Mouse (Mus musculus) E14TG2a.4 (cell line): ENCODE results near the gene Cox6a2.
"Not testable (repeated sequence)": the region's sequence is repeated elsewhere in the genome, so short reads cannot be mapped to it uniquely, and the experiment has no call there.

ENCODE experiments used
- H3K27me3 ChIP-seq: 2 replicates; pipeline ENCODE4 v1.6.1; 2014; ENCODE audit warnings: low read length, control low read depth; ENCODE audit not compliant: insufficient read depth
- H3K36me3 ChIP-seq: 2 replicates; pipeline ENCODE4 v1.6.1; 2014; ENCODE audit warnings: low read length, control low read depth; ENCODE audit not compliant: insufficient read depth
- H3K4me1 ChIP-seq: replicated peaks from 2 replicates; pipeline ENCODE4 v1.6.1; 2014; ENCODE audit warnings: low read depth, low read length, control low read depth
- H3K4me3 ChIP-seq: replicated peaks from 2 replicates; pipeline ENCODE4 v1.5.1; 2014; ENCODE audit warnings: mild to moderate bottlenecking, low read length
- H3K9me3 ChIP-seq: 2 replicates; pipeline ENCODE4 v1.6.1; 2014; ENCODE audit warnings: low read length, control low read depth
- CTCF ChIP-seq: conservative IDR thresholded peaks from 2 replicates; pipeline ENCODE4 v1.5.1; 2014; ENCODE audit warnings: low read length
- NANOG ChIP-seq: IDR thresholded peaks from 2 replicates; pipeline ENCODE4 v1.6.1; 2014; ENCODE audit warnings: borderline replicate concordance, low read length, mixed read lengths
- POU5F1 ChIP-seq: IDR thresholded peaks from 2 replicates; pipeline ENCODE4 v1.6.1; 2014; ENCODE audit warnings: low read length, borderline replicate concordance

Cox6a2 gene

GRCm38 (mm10) chr7:128180126-128180525 lies 26.1 kb downstream of the Cox6a2 start:
- H3K27me3 ChIP-seq: peaks cover 16% of the 10 kb centered on the region
- no peak for TF ChIP-seq CTCF
- no peak for TF ChIP-seq NANOG
- no peak for TF ChIP-seq POU5F1
- H3K36me3 ChIP-seq: no peaks in the 10 kb centered on the region
- no peaks in the 10 kb centered on the region for H3K9me3 ChIP-seq
- H3K4me3 ChIP-seq: no peak overlapping the region
- no peaks in the 10 kb centered on the region for H3K4me1 ChIP-seq

GRCm38 (mm10) chr7:128178385-128178784 lies 27.8 kb downstream of the Cox6a2 start:
- H3K4me1 ChIP-seq: no peaks in the 10 kb centered on the region
- H3K36me3 ChIP-seq: no peaks in the 10 kb centered on the region
- no peak overlapping the region for H3K4me3 ChIP-seq
- H3K9me3 ChIP-seq: no peaks in the 10 kb centered on the region
- no peak for TF ChIP-seq CTCF
- TF ChIP-seq POU5F1: no peak
- TF ChIP-seq NANOG: no peak
- peaks cover 9% of the 10 kb centered on the region for H3K27me3 ChIP-seq

GRCm38 (mm10) chr7:128169996-128170395 lies 36.2 kb downstream of the Cox6a2 start:
- 0 out of 2 replicates have a peak, but pooled peaks cover 2% of the 10 kb centered on the region for H3K27me3 ChIP-seq
- no peak overlapping the region for H3K4me3 ChIP-seq
- no peak for TF ChIP-seq CTCF
- no peaks in the 10 kb centered on the region for H3K36me3 ChIP-seq
- no peaks in the 10 kb centered on the region for H3K9me3 ChIP-seq
- 0 out of 2 replicates have a peak, but pooled peaks cover 3% of the 10 kb centered on the region for H3K4me1 ChIP-seq

GRCm38 (mm10) chr7:128166391-128166790 lies 39.8 kb downstream of the Cox6a2 start:
- Histone ChIP-seq H3K36me3 (no peaks in the 10 kb centered on the region), H3K27me3 (no peaks in the 10 kb centered on the region), H3K9me3 (no peaks in the 10 kb centered on the region), H3K4me3 (no peak overlapping the region), H3K4me1 (0 out of 2 replicates have a peak, but pooled peaks cover 3% of the 10 kb centered on the region)
- TF ChIP-seq CTCF (no peak), NANOG (no peak), POU5F1 (no peak)

GRCm38 (mm10) chr7:128164001-128164400 lies 42.2 kb downstream of the Cox6a2 start:
- Histone ChIP-seq H3K36me3 (no peaks in the 10 kb centered on the region), H3K9me3 (no peaks in the 10 kb centered on the region), H3K4me1 (0 out of 2 replicates have a peak, but pooled peaks cover 2% of the 10 kb centered on the region), H3K27me3 (no peaks in the 10 kb centered on the region), H3K4me3 (no peak overlapping the region)
- TF ChIP-seq NANOG: no peak
- no peak for TF ChIP-seq CTCF
- TF ChIP-seq POU5F1: no peak

GRCm38 (mm10) chr7:128158688-128159354 lies 47.4 kb downstream of the Cox6a2 start:
- H3K27me3 ChIP-seq, H3K36me3 ChIP-seq, H3K4me1 ChIP-seq, H3K4me3 ChIP-seq, H3K9me3 ChIP-seq: not testable (repeated sequence)
